Mouse (Mus musculus) liver, adult 2 months (tissue): ENCODE results near the gene Rapsn. TPM values are rescaled to one million over a fixed set of nuclear protein-coding genes. Genes with fewer than 3 reads are reported as not detected.

ENCODE experiments used
- DNase-seq: peaks from one replicate; pipeline ENCODE4 v3.0.0-alpha.2; 2011; ENCODE audit warnings: low read depth, low spot score; ENCODE audit errors: extremely low read depth
- H3K27ac ChIP-seq: fragments of 200-500 bp; replicated peaks from 2 replicates; pipeline ENCODE4 v1.5.1; 2012; ENCODE audit warnings: low read depth, mild to moderate bottlenecking, control low read depth, inconsistent platforms, low read length; ENCODE audit not compliant: insufficient read depth
- H3K27me3 ChIP-seq: fragments of 200-500 bp; 2 replicates; pipeline ENCODE4 v1.6.1; 2012; ENCODE audit warnings: mild to moderate bottlenecking, moderate library complexity, low read length, inconsistent platforms; ENCODE audit not compliant: control insufficient read depth, insufficient read depth
- H3K36me3 ChIP-seq: fragments of 200-500 bp; 2 replicates; pipeline ENCODE4 v1.6.1; 2012; ENCODE audit warnings: low read length, inconsistent platforms; ENCODE audit not compliant: control insufficient read depth, insufficient read depth
- H3K4me1 ChIP-seq: fragments of 200-500 bp; 2 replicates; pipeline ENCODE4 v1.6.1; 2011; ENCODE audit warnings: low read length; ENCODE audit not compliant: control insufficient read depth, insufficient read depth
- H3K4me3 ChIP-seq: fragments of 200-500 bp; 2 replicates; pipeline ENCODE4 v1.5.1; 2011; ENCODE audit warnings: low read depth, mild to moderate bottlenecking, control low read depth, low read length, moderate library complexity; ENCODE audit not compliant: insufficient read depth
- H3K79me2 ChIP-seq: fragments of 200-500 bp; 2 replicates; pipeline ENCODE4 v1.6.1; 2012; ENCODE audit warnings: inconsistent platforms, mild to moderate bottlenecking, low read length, moderate library complexity; ENCODE audit not compliant: control insufficient read depth, insufficient read depth
- H3K9ac ChIP-seq: fragments of 200-500 bp; 2 replicates; pipeline ENCODE4 v1.6.1; 2012; ENCODE audit warnings: low read depth, mild to moderate bottlenecking, control low read depth, inconsistent platforms, low read length
- CTCF ChIP-seq: fragments of 200-500 bp; IDR thresholded peaks from 2 replicates; pipeline ENCODE4 v1.5.1; 2011; ENCODE audit warnings: low read depth, low read length, control low read depth
- POLR2A ChIP-seq: fragments of 200-500 bp; IDR thresholded peaks from 2 replicates; pipeline ENCODE4 v1.6.1; 2011; ENCODE audit warnings: low read length, control low read depth; ENCODE audit not compliant: insufficient read depth; ENCODE audit errors: extremely low read depth
- WGBS: fragments of 180-500 bp; shearing (Covaris S2); methylation state at CpG from one replicate; pipeline ENCODE4 v1.1.7; 2018; 5-methylcytosine and 5-hydroxymethylcytosine counted together
- polyA plus RNA-seq: library from polyadenylated mRNA; depleted of rRNA; stranded (reverse); fragments of >200 nt; gene quantifications from 2 replicates; pipeline ENCODE4 v1.2.3, GENCODE M21; 2012
- total RNA-seq: library from RNA; depleted of rRNA; stranded (reverse); fragments of >200 nt; gene quantifications from 2 replicates; pipeline ENCODE4 v1.2.3, GENCODE M21; 2014

Gene Rapsn
- total and polyA plus RNA-seq, 2 experiments, result 0.09 TPM; not detected in 1

- no peak for TF ChIP-seq POLR2A
- no peak for TF ChIP-seq CTCF
- DNase-seq, result peak; percentile 67
- no peak overlapping the region for H3K9ac ChIP-seq
- no peaks in the 10 kb centered on the region for H3K36me3 ChIP-seq
- 65% methylated on average over 9 of the region's 9 CpGs for WGBS
- no peaks in the 10 kb centered on the region for H3K27me3 ChIP-seq
- H3K27ac ChIP-seq, result no peak overlapping the region
- no peak overlapping the region for H3K4me3 ChIP-seq
- no peaks in the 10 kb centered on the region; the same call in none of the 2 replicates for H3K4me1 ChIP-seq
- H3K79me2 ChIP-seq, result no peaks in the 10 kb centered on the region
Measured at GRCm38 (mm10) chr2:91027391-91028214, 7.8 kb upstream of the Rapsn start.

DNA sequence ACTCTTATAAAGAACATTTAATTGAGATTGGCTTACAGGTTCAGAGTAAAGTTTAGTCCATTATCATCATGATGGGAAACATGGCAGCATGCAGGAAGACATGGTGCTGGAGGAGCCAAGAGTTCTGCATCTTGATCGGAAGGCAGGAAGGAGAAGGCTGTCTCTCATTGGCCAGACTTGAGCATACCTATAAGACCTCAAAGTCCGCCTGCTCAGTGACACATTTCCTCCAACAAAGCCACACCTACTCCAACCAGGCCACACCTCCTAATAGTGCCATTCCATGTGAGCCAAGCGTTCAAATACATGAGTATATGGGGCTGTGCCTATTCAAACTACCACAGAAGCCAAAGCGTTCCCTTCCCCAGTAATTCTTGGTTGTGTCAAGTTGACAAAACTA is 4.2 kb upstream of the Rapsn start:
- WGBS, result 85% methylated on average over 4 of the region's 4 CpGs
- TF ChIP-seq CTCF (no peak), POLR2A (no peak)
- Histone ChIP-seq H3K9ac (no peak overlapping the region), H3K4me1 (no peaks in the 10 kb centered on the region; the same call in none of the 2 replicates), H3K79me2 (no peaks in the 10 kb centered on the region), H3K4me3 (no peak overlapping the region), H3K27me3 (no peaks in the 10 kb centered on the region), H3K36me3 (no peaks in the 10 kb centered on the region), H3K27ac (no peak overlapping the region)
- DNase-seq, result peak; percentile 45

- 32% methylated on average over 3 of the region's 3 CpGs for WGBS
- H3K4me3 ChIP-seq, result no peak overlapping the region
Measured at GRCm38 (mm10) chr2:91033000-91033399, 2.4 kb upstream of the Rapsn start.

DNA sequence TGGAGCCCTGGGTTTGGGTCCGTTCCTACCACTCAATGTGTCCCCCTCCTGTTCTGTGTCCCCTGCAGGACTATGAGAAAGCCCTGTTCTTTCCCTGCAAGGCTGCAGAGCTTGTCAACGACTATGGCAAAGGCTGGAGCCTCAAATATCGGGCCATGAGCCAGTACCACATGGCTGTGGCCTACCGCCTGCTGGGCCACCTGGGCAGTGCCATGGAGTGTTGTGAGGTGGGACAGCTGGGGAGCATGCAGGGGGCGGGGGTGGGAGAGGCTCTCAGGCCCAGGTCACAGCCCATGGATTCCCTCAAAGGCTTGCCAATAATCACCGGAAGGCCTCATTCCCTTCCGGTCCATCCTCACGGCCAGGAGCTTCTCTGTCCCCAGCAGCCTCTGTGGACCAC is 6.4 kb downstream of the Rapsn start:
- no peaks in the 10 kb centered on the region for H3K79me2 ChIP-seq
- H3K4me1 ChIP-seq, result no peaks in the 10 kb centered on the region
- no peak overlapping the region for H3K4me3 ChIP-seq
- TF ChIP-seq CTCF (no peak), POLR2A (no peak)
- no peak overlapping the region for H3K9ac ChIP-seq
- H3K36me3 ChIP-seq, result no peaks in the 10 kb centered on the region
- no peaks in the 10 kb centered on the region for H3K27me3 ChIP-seq
- H3K27ac ChIP-seq, result no peak overlapping the region
- no peak for DNase-seq
- 83% methylated on average over 8 of the region's 8 CpGs for WGBS

More at GRCm38 (mm10) chr2:91033000-91033399, 2.4 kb upstream of the Rapsn start:
- no peaks in the 10 kb centered on the region for H3K27me3 ChIP-seq
- no peaks in the 10 kb centered on the region for H3K79me2 ChIP-seq
- DNase-seq, result no peak
- no peak overlapping the region for H3K27ac ChIP-seq
- H3K4me1 ChIP-seq, result no peaks in the 10 kb centered on the region; the same call in none of the 2 replicates
- H3K9ac ChIP-seq, result no peak overlapping the region
- TF ChIP-seq POLR2A (no peak), CTCF (0 out of 2 replicates have a peak, but pooled peaks have one; percentile 1)
- no peaks in the 10 kb centered on the region for H3K36me3 ChIP-seq

DNA sequence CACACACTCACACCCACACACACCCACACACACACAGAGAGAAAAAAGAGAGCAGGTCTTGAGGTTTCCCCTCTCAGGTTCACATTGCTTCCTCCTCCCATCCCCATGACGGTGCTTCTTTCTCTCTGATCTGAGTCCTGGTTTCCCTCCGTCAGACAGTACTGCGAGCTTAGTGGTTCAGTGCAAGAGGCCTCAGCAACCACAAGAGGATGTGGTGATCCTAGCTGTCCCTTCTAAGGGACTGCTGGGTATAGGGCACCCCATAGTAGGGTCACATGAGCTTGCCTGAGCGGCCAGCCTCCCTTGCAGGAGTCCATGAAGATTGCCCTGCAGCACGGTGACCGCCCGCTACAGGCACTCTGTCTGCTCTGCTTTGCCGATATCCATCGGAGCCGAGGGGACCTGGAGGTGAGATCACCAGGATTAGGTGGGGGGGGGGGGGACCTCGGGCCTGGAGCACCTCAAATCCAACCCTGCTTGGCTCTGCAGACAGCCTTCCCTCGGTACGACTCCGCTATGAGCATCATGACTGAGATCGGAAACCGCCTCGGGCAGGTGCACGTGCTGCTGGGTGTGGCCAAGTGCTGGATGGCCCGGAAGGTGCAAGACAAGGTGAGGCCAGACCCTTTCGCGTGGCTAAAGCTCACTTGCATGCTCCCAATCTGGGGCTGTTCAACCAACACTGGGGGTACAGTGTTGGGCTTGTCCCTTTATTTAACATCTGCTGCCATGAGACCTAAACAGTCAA is 7.4 kb downstream of the Rapsn start:
- WGBS, result 69% methylated on average over 21 of the region's 21 CpGs
- H3K79me2 ChIP-seq, result no peaks in the 10 kb centered on the region
- H3K4me3 ChIP-seq, result no peak overlapping the region
- H3K9ac ChIP-seq, result no peak overlapping the region
- no peaks in the 10 kb centered on the region for H3K36me3 ChIP-seq
- no peak for DNase-seq
- TF ChIP-seq POLR2A (no peak), CTCF (no peak)
- H3K27me3 ChIP-seq, result no peaks in the 10 kb centered on the region
- H3K27ac ChIP-seq, result no peak overlapping the region
- H3K4me1 ChIP-seq, result no peaks in the 10 kb centered on the region
